ENCODE assay signal across 27 mouse cellular contexts in genomic region chr7:19496214-19496555, GRCm38 (mm10). TPM values are rescaled to one million over a fixed set of nuclear protein-coding genes. Genes with fewer than 3 reads are reported as not detected.
DNase-seq lines count a peak whose midpoint lies in the region; ATAC-seq and TF ChIP-seq lines count a peak whose summit lies in the region.
"Had no signal": no experiment of that assay in that cellular context is flagged by ENCODE, and none has a peak within 500 bp of the region (broad histone marks: within the 10 kb centered on the region; RNA-seq: fewer than 3 reads in every experiment).

No protein-coding gene starts in this region.

- no peak overlapping the region for H3K4me3 ChIP-seq in kidney, adult 2 months (ENCODE audit: insufficient read depth, low read depth, low read length)
- H3K4me3 ChIP-seq in testis, adult 2 months (ENCODE audit: control insufficient read depth, low read depth, low read length) = no peak overlapping the region
- H3K4me3 ChIP-seq in forebrain, embryonic 10.5 days = no peak overlapping the region
- H3K4me3 ChIP-seq: heart, embryonic 13.5 days; hindbrain, embryonic 10.5 days; megakaryocyte, embryonic 14.5 days; midbrain, embryonic 12.5 days had no signal

- H3K36me3 ChIP-seq in kidney, adult 2 months (ENCODE audit: control insufficient read depth, insufficient read depth, low read length) = no peaks in the 10 kb centered on the region
- H3K36me3 ChIP-seq in testis, adult 2 months (ENCODE audit: control insufficient read depth, insufficient read depth, low read length) = no peaks in the 10 kb centered on the region
- H3K36me3 ChIP-seq in forebrain, embryonic 10.5 days (replicated peaks) = no peaks in the 10 kb centered on the region
- H3K36me3 ChIP-seq: heart, embryonic 13.5 days; hindbrain, embryonic 10.5 days; midbrain, embryonic 12.5 days had no signal

- TF ChIP-seq POLR2A in kidney, adult 2 months (IDR thresholded peaks at IDR 0.05; ENCODE audit: low read depth, low read length) = no peak
- no peak for TF ChIP-seq POLR2A in testis, adult 2 months (IDR thresholded peaks at IDR 0.05; ENCODE audit: control insufficient read depth, low read depth, low read length)

- 0 out of 2 replicates have a peak, but pooled peaks cover 6% of the 10 kb centered on the region for H3K4me1 ChIP-seq in kidney, adult 2 months (ENCODE audit: control insufficient read depth, insufficient read depth, low read length)
- H3K4me1 ChIP-seq in testis, adult 2 months (ENCODE audit: control insufficient read depth, insufficient read depth, low read length) = peaks cover 17% of the 10 kb centered on the region
- peaks cover 15% of the 10 kb centered on the region for H3K4me1 ChIP-seq in forebrain, embryonic 10.5 days

- ATAC-seq in megakaryocyte progenitor cell, adult 5-6 weeks (replicated peaks; ENCODE audit: poor library complexity) = peak; percentile 24
- ATAC-seq: activated CD4-positive, CD25-positive, alpha-beta regulatory T cell, adult 4 months; forebrain, embryonic 14.5 days; hindbrain, embryonic 16.5 days had no signal

- no peak for DNase-seq in kidney, adult 2 months
- DNase-seq in kidney, adult 11 months = no peak
- no peak for DNase-seq in testis, postnatal 10 days (ENCODE audit: low spot score)
- DNase-seq in forebrain, embryonic 10.5 days (ENCODE audit: extremely low spot score, low spot score) = no peak
- DNase-seq in MN1 (ENCODE audit: low spot score) = no peak
- DNase-seq: cerebellum, adult 8-10 months; cerebellum, postnatal 36 days; gastrocnemius, postnatal 25 days; left cerebral cortex, postnatal 4 days; retina, postnatal 1 day; right cerebral cortex, postnatal 25 days; spleen, adult 18-20 months; thymus, adult 2 months; thymus, postnatal 36 days had no signal

- no peak for TF ChIP-seq CTCF in kidney, adult 2 months (conservative IDR thresholded peaks at IDR 0.05; ENCODE audit: insufficient read depth, insufficient read length, low read depth, low read length)
- no peak for TF ChIP-seq CTCF in testis, adult 2 months (IDR thresholded peaks at IDR 0.05; ENCODE audit: control insufficient read depth, insufficient read depth, insufficient replicate concordance, low read depth, low read length)

- peak overlapping the region; percentile 54 for H3K27ac ChIP-seq in kidney, adult 2 months (ENCODE audit: insufficient read depth, low read depth, low read length)
- H3K27ac ChIP-seq in testis, adult 2 months (ENCODE audit: control insufficient read depth, insufficient read depth, low read depth, low read length) = peak overlapping the region; percentile 74
- no peak overlapping the region for H3K27ac ChIP-seq in forebrain, embryonic 10.5 days
- H3K27ac ChIP-seq: heart, embryonic 13.5 days; hindbrain, embryonic 10.5 days; kidney, postnatal 0 days; midbrain, embryonic 12.5 days had no signal

- 73% methylated on average over 5 of the region's 5 CpGs for WGBS in kidney, adult 2 months
- WGBS in forebrain, embryonic 10.5 days = 82% methylated on average over 5 of the region's 5 CpGs

- no peaks in the 10 kb centered on the region for H3K9me3 ChIP-seq in forebrain, embryonic 10.5 days
- H3K9me3 ChIP-seq: heart, embryonic 13.5 days; megakaryocyte, embryonic 14.5 days; midbrain, embryonic 12.5 days had no signal

- H3K27me3 ChIP-seq in kidney, adult 2 months (replicated peaks; ENCODE audit: control insufficient read depth, insufficient read depth, low read length) = no peaks in the 10 kb centered on the region
- H3K27me3 ChIP-seq in testis, adult 2 months (ENCODE audit: control insufficient read depth, insufficient read depth, low read length) = no peaks in the 10 kb centered on the region
- peaks cover 27% of the 10 kb centered on the region for H3K27me3 ChIP-seq in forebrain, embryonic 10.5 days (ENCODE audit: poor library complexity, severe bottlenecking)
- H3K27me3 ChIP-seq: megakaryocyte, embryonic 14.5 days had no signal

RNA-seq across cellular contexts. Expression of gene Bloc1s3, which starts 12.0 kb away (rescaled TPM):
- polyA plus RNA-seq in kidney, adult 2 months (2012; rRNA removed) = 8.6 and 10.3 TPM in 2 replicates
- 3.0 and 3.7 TPM in 2 replicates for polyA plus RNA-seq in testis, adult 2 months (2012; rRNA removed)
- total RNA-seq in megakaryocyte progenitor cell, adult 5-6 weeks (2015) = 2.9 and 3.3 TPM in 2 replicates
- total RNA-seq in megakaryocyte progenitor cell, adult 5-6 weeks (2017) = 1.3 and 1.5 TPM in 2 replicates
- polyA plus RNA-seq in forebrain, embryonic 10.5 days (2016; fragmentation: Nextera tagmentation; extraction: Ambion mirVana) = 2.1 and 2.3 TPM in 2 replicates

RNA-seq across cellular contexts. Expression of gene Trappc6a, which starts 12.0 kb away (rescaled TPM):
- polyA plus RNA-seq in kidney, adult 2 months (2012; rRNA removed) = 62.3 and 74.6 TPM in 2 replicates
- polyA plus RNA-seq in testis, adult 2 months (2012; rRNA removed) = 61.1 and 62.1 TPM in 2 replicates
- 55.2 and 58.3 TPM in 2 replicates for total RNA-seq in megakaryocyte progenitor cell, adult 5-6 weeks (2015)
- 26.1 and 39.5 TPM in 2 replicates for total RNA-seq in megakaryocyte progenitor cell, adult 5-6 weeks (2017)
- 53.8 and 60.9 TPM in 2 replicates for polyA plus RNA-seq in forebrain, embryonic 10.5 days (2016; fragmentation: Nextera tagmentation; extraction: Ambion mirVana)

RNA-seq across cellular contexts. Expression of gene Nkpd1, which starts 21.5 kb away (rescaled TPM):
- polyA plus RNA-seq in kidney, adult 2 months (2012; rRNA removed) = 0.11 and 0.16 TPM in 2 replicates
- polyA plus RNA-seq in testis, adult 2 months (2012; rRNA removed) = 5.6 and 6.9 TPM in 2 replicates
- not detected in 2 replicates for total RNA-seq in megakaryocyte progenitor cell, adult 5-6 weeks (2015)
- total RNA-seq in megakaryocyte progenitor cell, adult 5-6 weeks (2017) = 0.17 and 0.34 TPM in 2 replicates
- 0.06 and 0.12 TPM in 2 replicates for polyA plus RNA-seq in forebrain, embryonic 10.5 days (2016; fragmentation: Nextera tagmentation; extraction: Ambion mirVana)
- total RNA-seq: gastrocnemius, postnatal 25 days; heart, adult 8-10 months; heart, postnatal 10 days had no signal
- polyA plus RNA-seq: activated CD4-positive, CD25-positive, alpha-beta regulatory T cell, adult 4 months; embryonic facial prominence, embryonic 11.5 days; heart, embryonic 13.5 days; kidney, postnatal 0 days had no signal

RNA-seq across cellular contexts. Expression of gene Exoc3l2, which starts 33.1 kb away (rescaled TPM):
- polyA plus RNA-seq in kidney, adult 2 months (2012; rRNA removed) = 41.6 and 46.6 TPM in 2 replicates
- 26.1 and 27.2 TPM in 2 replicates for polyA plus RNA-seq in testis, adult 2 months (2012; rRNA removed)
- 0.54 and 0.57 TPM in 2 replicates for total RNA-seq in megakaryocyte progenitor cell, adult 5-6 weeks (2015)
- 0.62 and 1.3 TPM in 2 replicates for total RNA-seq in megakaryocyte progenitor cell, adult 5-6 weeks (2017)
- 0.82 and 0.99 TPM in 2 replicates for polyA plus RNA-seq in forebrain, embryonic 10.5 days (2016; fragmentation: Nextera tagmentation; extraction: Ambion mirVana)
- polyA plus RNA-seq: activated CD4-positive, CD25-positive, alpha-beta regulatory T cell, adult 4 months had no signal

RNA-seq across cellular contexts. Expression of gene Mark4, which starts 37.6 kb away (rescaled TPM):
- 16.1 and 18.2 TPM in 2 replicates for polyA plus RNA-seq in kidney, adult 2 months (2012; rRNA removed)
- polyA plus RNA-seq in testis, adult 2 months (2012; rRNA removed) = 13.2 and 14.1 TPM in 2 replicates
- total RNA-seq in megakaryocyte progenitor cell, adult 5-6 weeks (2015) = 10.3 and 11.0 TPM in 2 replicates
- total RNA-seq in megakaryocyte progenitor cell, adult 5-6 weeks (2017) = 4.8 and 6.9 TPM in 2 replicates
- 5.7 and 6.5 TPM in 2 replicates for polyA plus RNA-seq in forebrain, embryonic 10.5 days (2016; fragmentation: Nextera tagmentation; extraction: Ambion mirVana)
